14 mouse cellular contexts compared by ENCODE assay signal in the genomic region with DNA sequence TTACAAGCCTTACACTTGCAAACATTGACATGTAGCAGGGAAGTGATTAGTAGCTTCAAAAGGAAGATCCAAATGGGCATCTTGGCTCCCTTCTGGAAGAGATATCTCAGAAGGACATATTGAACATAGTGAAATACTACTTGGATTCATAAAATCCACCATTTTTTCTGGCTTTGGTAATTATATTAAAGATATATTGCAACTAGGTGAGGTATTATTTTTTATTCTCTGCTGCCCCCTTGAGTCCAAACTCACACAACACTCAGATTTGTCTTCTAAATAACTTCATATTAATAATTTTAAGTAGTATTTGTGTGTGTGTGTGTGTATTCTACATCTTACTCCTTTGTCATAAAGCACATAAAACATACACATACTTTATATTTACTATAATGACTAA.
DNase-seq lines count a peak whose midpoint lies in the region; TF ChIP-seq lines count a peak whose summit lies in the region.
"Had no signal": no experiment of that assay in that cellular context is flagged by ENCODE, and none has a peak within 500 bp of the region (broad histone marks: within the 10 kb centered on the region; RNA-seq: fewer than 3 reads in every experiment).

No protein-coding gene starts in this region.

- peak; percentile 11 for DNase-seq in embryo, embryonic 10.5 days (ENCODE audit: low spot score)
- no peak for DNase-seq in embryo, embryonic 10 days (ENCODE audit: low spot score)
- DNase-seq in layer of hippocampus, adult 2 months (ENCODE audit: low spot score in 2 of 2): no peak
- no peak for DNase-seq in layer of hippocampus, adult 9-11 months
- DNase-seq in right cerebral cortex, adult 18-20 months: peak; percentile 0
- DNase-seq in right cerebral cortex, postnatal 36 days (ENCODE audit: low spot score in 2 of 2): no peak
- DNase-seq in ovary, postnatal 10 days (ENCODE audit: low spot score): no peak
- DNase-seq in adrenal gland, adult 18-20 months (ENCODE audit: low spot score in 2 of 2): no peak
- DNase-seq: cerebellum, adult 18-20 months; kidney, postnatal 4 days; liver, embryonic 13.5 days; lung, postnatal 10 days had no signal

- H3K27ac ChIP-seq in layer of hippocampus, adult 2 months: no peak overlapping the region
- H3K27ac ChIP-seq: embryonic facial prominence, embryonic 12.5 days; intestine, embryonic 15.5 days; liver, embryonic 13.5 days had no signal

- H3K4me3 ChIP-seq in layer of hippocampus, adult 2 months: no peak overlapping the region
- H3K4me3 ChIP-seq: embryonic facial prominence, embryonic 12.5 days; intestine, embryonic 15.5 days; liver, embryonic 13.5 days had no signal

- peak; percentile 68 for TF ChIP-seq CTCF in layer of hippocampus, adult 2 months (conservative IDR thresholded peaks at IDR 0.05)

Comparison
In these comparisons a context has a peak if more than half of its experiments do, and no peak if none do; other contexts are left out.
1. DNase-seq: peak in embryo, embryonic 10.5 days (single experiment) and right cerebral cortex, adult 18-20 months (single experiment); none in embryo, embryonic 10 days (single experiment), layer of hippocampus, adult 2 months (0 of 2), layer of hippocampus, adult 9-11 months (single experiment), right cerebral cortex, postnatal 36 days (0 of 2), ovary, postnatal 10 days (single experiment) and adrenal gland, adult 18-20 months (0 of 2).